Mouse (Mus musculus): ENCODE results near the gene Vat1. TPM values are rescaled to one million over a fixed set of nuclear protein-coding genes. Genes with fewer than 3 reads are reported as not detected.
A peak's percentile ranks its signal among the peaks of the same experiment; 100 is the strongest.
"Not testable (repeated sequence)": the region's sequence is repeated elsewhere in the genome, so short reads cannot be mapped to it uniquely, and the experiment has no call there.

The Vat1 gene
- polyA plus RNA-seq, 1 experiment from 2014 or later, result 89.4 TPM

- H3K27ac ChIP-seq (ENCODE audit: low read depth, low read length), result peak overlapping the region; percentile 98
- WGBS, result 61% methylated on average over 6 of the region's 6 CpGs
Observed at GRCm38 (mm10) chr11:101480912-101481311, 14.9 kb upstream of the Vat1 start.

GRCm38 (mm10) chr11:101479171-101479635, 13.2 kb upstream of the Vat1 start:
- DNase-seq (ENCODE audit: low spot score), result peak; percentile 85
- 3% methylated on average over 18 of the region's 18 CpGs for WGBS
- Histone ChIP-seq H3K4me2 (replicated peaks; ENCODE audit: low read depth, low read length) (peak overlapping the region; percentile 29), H3K27ac (ENCODE audit: low read depth, low read length) (peak overlapping the region; percentile 98), H3K9ac (ENCODE audit: low read depth, low read length) (peak overlapping the region; percentile 56), H3K4me3 (ENCODE audit: low read depth, low read length) (peak overlapping the region; percentile 31), H3K9me3 (ENCODE audit: control insufficient read depth, low read length) (no peaks in the 10 kb centered on the region), H3K4me1 (replicated peaks; ENCODE audit: control insufficient read depth, insufficient read depth, low read length) (peaks cover 10% of the 10 kb centered on the region), H3K36me3 (ENCODE audit: control insufficient read depth, insufficient read depth, low read length) (no peaks in the 10 kb centered on the region), H3K27me3 (ENCODE audit: control insufficient read depth, insufficient read depth, low read length) (no peaks in the 10 kb centered on the region)
- ATAC-seq (ENCODE audit: low FRiP score), result peak; percentile 70

More at GRCm38 (mm10) chr11:101480912-101481311, 14.9 kb upstream of the Vat1 start:
- ATAC-seq (ENCODE audit: low FRiP score) (no peak), DNase-seq (ENCODE audit: low spot score) (no peak)
- H3K4me2 ChIP-seq (replicated peaks; ENCODE audit: low read depth, low read length), result no peak overlapping the region
- H3K36me3 ChIP-seq (ENCODE audit: control insufficient read depth, insufficient read depth, low read length), result no peaks in the 10 kb centered on the region
- peaks cover 12% of the 10 kb centered on the region for H3K4me1 ChIP-seq (replicated peaks; ENCODE audit: control insufficient read depth, insufficient read depth, low read length)
- no peak overlapping the region for H3K9ac ChIP-seq (ENCODE audit: low read depth, low read length)
- no peaks in the 10 kb centered on the region for H3K27me3 ChIP-seq (ENCODE audit: control insufficient read depth, insufficient read depth, low read length)
- no peak overlapping the region for H3K4me3 ChIP-seq (ENCODE audit: low read depth, low read length)
- H3K9me3 ChIP-seq (ENCODE audit: control insufficient read depth, low read length), result no peaks in the 10 kb centered on the region

GRCm38 (mm10) chr11:101477552-101478211, 11.7 kb upstream of the Vat1 start:
- Histone ChIP-seq H3K9me3 (ENCODE audit: control insufficient read depth, low read length) (no peaks in the 10 kb centered on the region), H3K27me3 (ENCODE audit: control insufficient read depth, insufficient read depth, low read length) (no peaks in the 10 kb centered on the region), H3K4me2 (replicated peaks; ENCODE audit: low read depth, low read length) (peak overlapping the region; percentile 29), H3K36me3 (ENCODE audit: control insufficient read depth, insufficient read depth, low read length) (no peaks in the 10 kb centered on the region), H3K4me3 (ENCODE audit: low read depth, low read length) (no peak overlapping the region), H3K9ac (ENCODE audit: low read depth, low read length) (peak overlapping the region; percentile 47; the same call in 1 of the 2 replicates), H3K27ac (ENCODE audit: low read depth, low read length) (peak overlapping the region; percentile 98), H3K4me1 (replicated peaks; ENCODE audit: control insufficient read depth, insufficient read depth, low read length) (peaks cover 11% of the 10 kb centered on the region)
- DNase-seq (ENCODE audit: low spot score) (peak; percentile 82), ATAC-seq (ENCODE audit: low FRiP score) (peak; percentile 87)
- 20% methylated on average over 10 of the region's 10 CpGs for WGBS

- peak overlapping the region; percentile 7; the same call in 1 of the 2 replicates for H3K4me2 ChIP-seq (replicated peaks; ENCODE audit: low read depth, low read length)
- no peaks in the 10 kb centered on the region for H3K36me3 ChIP-seq (ENCODE audit: control insufficient read depth, insufficient read depth, low read length)
- H3K9ac ChIP-seq (ENCODE audit: low read depth, low read length), result peak overlapping the region; percentile 47; the same call in 1 of the 2 replicates
- peaks cover 12% of the 10 kb centered on the region for H3K4me1 ChIP-seq (replicated peaks; ENCODE audit: control insufficient read depth, insufficient read depth, low read length)
- 13% methylated on average over 4 of the region's 4 CpGs for WGBS
- DNase-seq (ENCODE audit: low spot score) (peak; percentile 78), ATAC-seq (ENCODE audit: low FRiP score) (peak; percentile 79)
- no peaks in the 10 kb centered on the region for H3K9me3 ChIP-seq (ENCODE audit: control insufficient read depth, low read length)
- H3K27me3 ChIP-seq (ENCODE audit: control insufficient read depth, insufficient read depth, low read length), result no peaks in the 10 kb centered on the region
- no peak overlapping the region for H3K4me3 ChIP-seq (ENCODE audit: low read depth, low read length)
- peak overlapping the region; percentile 98 for H3K27ac ChIP-seq (ENCODE audit: low read depth, low read length)
Observed at GRCm38 (mm10) chr11:101477194-101477551, 11.1 kb upstream of the Vat1 start.

GRCm38 (mm10) chr11:101476361-101476760, 10.3 kb upstream of the Vat1 start:
- not testable (repeated sequence) for ATAC-seq (ENCODE audit: low FRiP score)
- WGBS, result 76% methylated on average over 4 of the region's 4 CpGs

GRCm38 (mm10) chr11:101474298-101474697, 8.3 kb upstream of the Vat1 start:
- WGBS, result 87% methylated on average over 5 of the region's 5 CpGs
- H3K4me3 ChIP-seq (ENCODE audit: low read depth, low read length), result no peak overlapping the region
- DNase-seq (ENCODE audit: low spot score) (no peak), ATAC-seq (ENCODE audit: low FRiP score) (no peak)
- H3K9ac ChIP-seq (ENCODE audit: low read depth, low read length), result no peak overlapping the region
- no peaks in the 10 kb centered on the region for H3K9me3 ChIP-seq (ENCODE audit: control insufficient read depth, low read length)
- H3K27ac ChIP-seq (ENCODE audit: low read depth, low read length), result peak overlapping the region; percentile 51; the same call in 1 of the 2 replicates
- no peaks in the 10 kb centered on the region for H3K36me3 ChIP-seq (ENCODE audit: control insufficient read depth, insufficient read depth, low read length)
- H3K27me3 ChIP-seq (ENCODE audit: control insufficient read depth, insufficient read depth, low read length), result no peaks in the 10 kb centered on the region
- no peak overlapping the region for H3K4me2 ChIP-seq (replicated peaks; ENCODE audit: low read depth, low read length)
- H3K4me1 ChIP-seq (replicated peaks; ENCODE audit: control insufficient read depth, insufficient read depth, low read length), result peaks cover 17% of the 10 kb centered on the region

More at GRCm38 (mm10) chr11:101476361-101476760, 10.3 kb upstream of the Vat1 start:
- H3K9me3 ChIP-seq (ENCODE audit: control insufficient read depth, low read length); H3K9ac ChIP-seq (ENCODE audit: low read depth, low read length); DNase-seq (ENCODE audit: low spot score); H3K27ac ChIP-seq (ENCODE audit: low read depth, low read length); H3K27me3 ChIP-seq (ENCODE audit: control insufficient read depth, insufficient read depth, low read length); H3K4me2 ChIP-seq (replicated peaks; ENCODE audit: low read depth, low read length); H3K36me3 ChIP-seq (ENCODE audit: control insufficient read depth, insufficient read depth, low read length); H3K4me3 ChIP-seq (ENCODE audit: low read depth, low read length): not testable (repeated sequence)
- H3K4me1 ChIP-seq (replicated peaks; ENCODE audit: control insufficient read depth, insufficient read depth, low read length), result peaks cover 18% of the 10 kb centered on the region

GRCm38 (mm10) chr11:101473686-101474085, 7.7 kb upstream of the Vat1 start:
- not testable (repeated sequence) for H3K27me3 ChIP-seq (ENCODE audit: control insufficient read depth, insufficient read depth, low read length); H3K4me2 ChIP-seq (replicated peaks; ENCODE audit: low read depth, low read length); H3K36me3 ChIP-seq (ENCODE audit: control insufficient read depth, insufficient read depth, low read length); H3K9me3 ChIP-seq (ENCODE audit: control insufficient read depth, low read length); DNase-seq (ENCODE audit: low spot score); H3K4me3 ChIP-seq (ENCODE audit: low read depth, low read length); ATAC-seq (ENCODE audit: low FRiP score); H3K9ac ChIP-seq (ENCODE audit: low read depth, low read length)
- WGBS, result 78% methylated on average over 1 of the region's 1 CpGs
- Histone ChIP-seq H3K27ac (ENCODE audit: low read depth, low read length) (peak overlapping the region; percentile 51; the same call in 1 of the 2 replicates), H3K4me1 (replicated peaks; ENCODE audit: control insufficient read depth, insufficient read depth, low read length) (peaks cover 17% of the 10 kb centered on the region)

- no peak overlapping the region for H3K9ac ChIP-seq (ENCODE audit: low read depth, low read length)
- no peak overlapping the region for H3K4me3 ChIP-seq (ENCODE audit: low read depth, low read length)
- H3K27ac ChIP-seq (ENCODE audit: low read depth, low read length), result peak overlapping the region; percentile 33; the same call in 1 of the 2 replicates
- H3K4me2 ChIP-seq (replicated peaks; ENCODE audit: low read depth, low read length), result no peak overlapping the region
- H3K27me3 ChIP-seq (ENCODE audit: control insufficient read depth, insufficient read depth, low read length), result no peaks in the 10 kb centered on the region
- ATAC-seq (ENCODE audit: low FRiP score) (no peak), DNase-seq (ENCODE audit: low spot score) (no peak)
- WGBS, result 54% methylated on average over 7 of the region's 7 CpGs
- peaks cover 13% of the 10 kb centered on the region for H3K4me1 ChIP-seq (replicated peaks; ENCODE audit: control insufficient read depth, insufficient read depth, low read length)
- H3K9me3 ChIP-seq (ENCODE audit: control insufficient read depth, low read length), result no peaks in the 10 kb centered on the region
- H3K36me3 ChIP-seq (ENCODE audit: control insufficient read depth, insufficient read depth, low read length), result no peaks in the 10 kb centered on the region
Observed at GRCm38 (mm10) chr11:101472336-101472735, 6.3 kb upstream of the Vat1 start.

GRCm38 (mm10) chr11:101471926-101472325, 5.9 kb upstream of the Vat1 start:
- H3K4me2 ChIP-seq (replicated peaks; ENCODE audit: low read depth, low read length), result no peak overlapping the region; the same call in 1 of the 2 replicates
- 0 out of 2 replicates have a peak overlapping the region, but pooled peaks have one; percentile 15 for H3K9ac ChIP-seq (ENCODE audit: low read depth, low read length)
- H3K27ac ChIP-seq (ENCODE audit: low read depth, low read length), result peak overlapping the region; percentile 33; the same call in 1 of the 2 replicates
- H3K36me3 ChIP-seq (ENCODE audit: control insufficient read depth, insufficient read depth, low read length), result no peaks in the 10 kb centered on the region
- no peaks in the 10 kb centered on the region for H3K9me3 ChIP-seq (ENCODE audit: control insufficient read depth, low read length)
- ATAC-seq (ENCODE audit: low FRiP score), result no peak
- no peak for DNase-seq (ENCODE audit: low spot score)
- no peak overlapping the region for H3K4me3 ChIP-seq (ENCODE audit: low read depth, low read length)
- 62% methylated on average over 3 of the region's 3 CpGs for WGBS
- H3K4me1 ChIP-seq (replicated peaks; ENCODE audit: control insufficient read depth, insufficient read depth, low read length), result peaks cover 13% of the 10 kb centered on the region
- no peaks in the 10 kb centered on the region for H3K27me3 ChIP-seq (ENCODE audit: control insufficient read depth, insufficient read depth, low read length)

Data from hindbrain, embryonic 11.5 days (tissue).